Mouse (Mus musculus) MEL (cell line): ENCODE measurements at regions not wholly inside any gene's neighbourhood (a gene's known extent, or its start where the extent isn't known, plus 50 kb on each side); places are given as distances from the start of the nearest gene placed in this dataset.

Source experiments
- DNase-seq: peaks from one replicate; pipeline ENCODE4 v3.0.0; 2011; ENCODE audit warnings: low read depth, low spot score
- H3K27ac ChIP-seq: 2 replicates; pipeline ENCODE4 v1.5.1; 2012; ENCODE audit warnings: low read depth, mild to moderate bottlenecking, control low read depth, low read length, moderate library complexity; ENCODE audit not compliant: control insufficient read depth
- H3K27me3 ChIP-seq, 2 experiments: fragments of 150-350 bp in 1 of 2; sonication (generic) in 1 of 2; 2 replicates each; pipeline ENCODE4 v1.6.1; 2012; ENCODE audit warnings: low read length in 2 of 2, mild to moderate bottlenecking in 2 of 2, improper control_type of control experiment in 1 of 2, moderate library complexity in 1 of 2; ENCODE audit not compliant: insufficient read depth in 2 of 2, control insufficient read depth in 1 of 2
- H3K36me3 ChIP-seq, 2 experiments: 2 replicates each; pipeline ENCODE4 v1.6.1; 2012 to 2014; ENCODE audit warnings: low read length in 2 of 2, improper control_type of control experiment in 1 of 2, inconsistent platforms in 1 of 2, mild to moderate bottlenecking in 1 of 2; ENCODE audit not compliant: insufficient read depth in 2 of 2, control insufficient read depth in 1 of 2
- H3K4me1 ChIP-seq, 2 experiments: fragments of 150-350 bp in 1 of 2; sonication (generic) in 1 of 2; 2 replicates each; pipeline ENCODE4 v1.6.1; 2012; ENCODE audit warnings: low read length in 2 of 2, improper control_type of control experiment in 1 of 2, mild to moderate bottlenecking in 1 of 2; ENCODE audit not compliant: insufficient read depth in 2 of 2, control insufficient read depth in 1 of 2
- H3K4me3 ChIP-seq, 2 experiments: fragments of 150-350 bp in 1 of 2; sonication (generic) in 1 of 2; 2 replicates each; pipeline ENCODE4 v1.5.1; 2012; ENCODE audit warnings: low read depth in 2 of 2, low read length in 2 of 2, mild to moderate bottlenecking in 2 of 2, moderate library complexity in 2 of 2, control low read depth in 1 of 2, improper control_type of control experiment in 1 of 2; ENCODE audit not compliant: control insufficient read depth in 1 of 2, insufficient read depth in 1 of 2
- H3K79me2 ChIP-seq: 2 replicates; pipeline ENCODE4 v1.6.1; 2012; ENCODE audit warnings: mild to moderate bottlenecking, low read length, moderate library complexity; ENCODE audit not compliant: control insufficient read depth, poor library complexity, insufficient read depth
- H3K9ac ChIP-seq: 2 replicates; pipeline ENCODE4 v1.6.1; 2012; ENCODE audit warnings: low read depth, mild to moderate bottlenecking, control low read depth, low read length, moderate library complexity; ENCODE audit not compliant: control insufficient read depth, poor library complexity, severe bottlenecking
- H3K9me3 ChIP-seq: fragments of 150-350 bp; sonication (generic); replicated peaks from 2 replicates; pipeline ENCODE4 v1.6.1; 2012; ENCODE audit warnings: mild to moderate bottlenecking, low read length, improper control_type of control experiment, moderate library complexity; ENCODE audit not compliant: insufficient read depth
- CHD1 ChIP-seq: IDR thresholded peaks from 2 replicates; pipeline ENCODE4 v1.6.1; 2012; ENCODE audit warnings: low read depth, mild to moderate bottlenecking, inconsistent platforms, low read length, improper control_type of control experiment
- CHD2 ChIP-seq: IDR thresholded peaks from 2 replicates; pipeline ENCODE4 v1.6.1; 2011; ENCODE audit warnings: low read length, improper control_type of control experiment
- E2F4 ChIP-seq: IDR thresholded peaks from 2 replicates; pipeline ENCODE4 v1.6.1; 2011; ENCODE audit warnings: low read depth, low read length, improper control_type of control experiment, borderline replicate concordance
- ELF1 ChIP-seq: IDR thresholded peaks from 2 replicates; pipeline ENCODE4 v1.6.1; 2014; ENCODE audit warnings: low read depth, mild to moderate bottlenecking, inconsistent platforms, low read length, improper control_type of control experiment, moderate library complexity
- ETS1 ChIP-seq: IDR thresholded peaks from 2 replicates; pipeline ENCODE4 v1.6.1; 2012; ENCODE audit warnings: low read depth, mild to moderate bottlenecking, inconsistent platforms, low read length, improper control_type of control experiment, moderate library complexity
- GABPA ChIP-seq: IDR thresholded peaks from 2 replicates; pipeline ENCODE4 v1.6.1; 2012; ENCODE audit warnings: low read depth, mild to moderate bottlenecking, inconsistent platforms, low read length, improper control_type of control experiment, moderate library complexity
- GATA1 ChIP-seq: IDR thresholded peaks from 2 replicates; pipeline ENCODE4 v1.6.1; 2011; ENCODE audit warnings: low read depth, low read length, improper control_type of control experiment
- HCFC1 ChIP-seq: IDR thresholded peaks from 2 replicates; pipeline ENCODE4 v1.6.1; 2012; ENCODE audit warnings: low read depth, mild to moderate bottlenecking, inconsistent platforms, low read length, improper control_type of control experiment, moderate library complexity
- JUND ChIP-seq: IDR thresholded peaks from 2 replicates; pipeline ENCODE4 v1.6.1; 2011; ENCODE audit warnings: low read depth, mild to moderate bottlenecking, improper control_type of control experiment, low read length
- KAT2A ChIP-seq: conservative IDR thresholded peaks from 2 replicates; pipeline ENCODE4 v1.6.1; 2012; ENCODE audit warnings: low read depth, low read length, improper control_type of control experiment, inconsistent platforms
- MAFK ChIP-seq: IDR thresholded peaks from 2 replicates; pipeline ENCODE4 v1.6.1; 2011; ENCODE audit warnings: low read depth, mild to moderate bottlenecking, low read length, improper control_type of control experiment, borderline replicate concordance
- MXI1 ChIP-seq: IDR thresholded peaks from 2 replicates; pipeline ENCODE4 v1.6.1; 2011; ENCODE audit warnings: mild to moderate bottlenecking, low read depth, low read length, improper control_type of control experiment
- MYB ChIP-seq: IDR thresholded peaks from 2 replicates; pipeline ENCODE4 v1.6.1; 2011; ENCODE audit warnings: mild to moderate bottlenecking, low read depth, low read length, improper control_type of control experiment
- NELFE ChIP-seq: IDR thresholded peaks from 2 replicates; pipeline ENCODE4 v1.6.1; 2011; ENCODE audit warnings: low read depth, low read length, improper control_type of control experiment
- POLR2A ChIP-seq, 2 experiments: IDR thresholded peaks; 2 replicates each; pipeline ENCODE4 v1.6.1; 2011 to 2012; ENCODE audit warnings: low read length in 2 of 2, mild to moderate bottlenecking in 2 of 2, control low read depth in 1 of 2, improper control_type of control experiment in 1 of 2, low read depth in 1 of 2, moderate library complexity in 1 of 2; ENCODE audit not compliant: control insufficient read depth in 1 of 2, insufficient read depth in 1 of 2, poor library complexity in 1 of 2
- POLR2AphosphoS2 ChIP-seq: IDR thresholded peaks from 2 replicates; pipeline ENCODE4 v1.6.1; 2011; ENCODE audit warnings: low read length, improper control_type of control experiment
- POLR2AphosphoS5 ChIP-seq: IDR thresholded peaks from 2 replicates; pipeline ENCODE4 v1.6.1; 2012; ENCODE audit warnings: low read depth, borderline replicate concordance, mild to moderate bottlenecking, inconsistent platforms, low read length, moderate library complexity, mixed read lengths
- RAD21 ChIP-seq: IDR thresholded peaks from 2 replicates; pipeline ENCODE4 v1.6.1; 2011; ENCODE audit warnings: mild to moderate bottlenecking, low read depth, low read length, improper control_type of control experiment
- SIN3A ChIP-seq: IDR thresholded peaks from 2 replicates; pipeline ENCODE4 v1.6.1; 2012; ENCODE audit warnings: low read length, improper control_type of control experiment, inconsistent platforms
- SMC3 ChIP-seq: IDR thresholded peaks from 2 replicates; pipeline ENCODE4 v1.6.1; 2011; ENCODE audit warnings: low read depth, low read length, improper control_type of control experiment
- TBP ChIP-seq: IDR thresholded peaks from 2 replicates; pipeline ENCODE4 v1.8.0; 2011; ENCODE audit warnings: low read depth, low read length, improper control_type of control experiment
- USF1 ChIP-seq: IDR thresholded peaks from 2 replicates; pipeline ENCODE4 v1.6.1; 2014; ENCODE audit warnings: low read depth, mild to moderate bottlenecking, inconsistent platforms, low read length, improper control_type of control experiment, moderate library complexity
- USF2 ChIP-seq, 2 experiments: IDR thresholded peaks; 2 replicates each; pipeline ENCODE4 v1.6.1; 2011 to 2012; ENCODE audit warnings: improper control_type of control experiment in 2 of 2, low read length in 2 of 2, borderline replicate concordance in 1 of 2, inconsistent platforms in 1 of 2, low read depth in 1 of 2, mild to moderate bottlenecking in 1 of 2; ENCODE audit not compliant: insufficient read depth in 1 of 2
- ZC3H11A ChIP-seq: IDR thresholded peaks from 2 replicates; pipeline ENCODE4 v1.6.1; 2012; ENCODE audit warnings: low read depth, mild to moderate bottlenecking, inconsistent platforms, low read length, improper control_type of control experiment
- ZKSCAN1 ChIP-seq: IDR thresholded peaks from 2 replicates; pipeline ENCODE4 v1.6.1; 2012; ENCODE audit warnings: low read depth, mild to moderate bottlenecking, inconsistent platforms, low read length, improper control_type of control experiment, moderate library complexity
- ZMIZ1 ChIP-seq: IDR thresholded peaks from 2 replicates; pipeline ENCODE4 v1.6.1; 2012; ENCODE audit warnings: low read depth, mild to moderate bottlenecking, inconsistent platforms, low read length, improper control_type of control experiment, moderate library complexity

- no peak for DNase-seq
- Histone ChIP-seq H3K27ac (no peak overlapping the region), H3K4me1 (no peaks in the 10 kb centered on the region), H3K27me3 (no peaks in the 10 kb centered on the region), H3K9ac (no peak overlapping the region), H3K79me2 (no peaks in the 10 kb centered on the region), H3K36me3 (no peaks in the 10 kb centered on the region), H3K4me3 (no peak overlapping the region), H3K9me3 (no peaks in the 10 kb centered on the region)
- TF ChIP-seq RAD21: no peak
- TF ChIP-seq POLR2A (IDR thresholded peaks at IDR 0.05; ENCODE audit: control insufficient read depth in 1 of 2, insufficient read depth in 1 of 2, low read depth in 1 of 2, low read length in 2 of 2, poor library complexity in 1 of 2): no peak
- no peak for TF ChIP-seq E2F4
- TF ChIP-seq ZMIZ1: no peak
- no peak for TF ChIP-seq USF2 (IDR thresholded peaks at IDR 0.05; ENCODE audit: borderline replicate concordance in 1 of 2, insufficient read depth in 1 of 2, low read depth in 1 of 2, low read length in 2 of 2)
- no peak for TF ChIP-seq KAT2A
- TF ChIP-seq GABPA: no peak
- no peak for TF ChIP-seq MXI1
- TF ChIP-seq SIN3A: no peak
- TF ChIP-seq SMC3: no peak
- no peak for TF ChIP-seq ZKSCAN1
- TF ChIP-seq POLR2AphosphoS5: no peak
These were observed 292.7 kb downstream of the Cog6 start for GRCm38 (mm10) chr3:52724354-52724753.

- no peaks in the 10 kb centered on the region for H3K79me2 ChIP-seq
- H3K27me3 ChIP-seq: no peaks in the 10 kb centered on the region
- H3K9ac ChIP-seq: no peak overlapping the region
- H3K9me3 ChIP-seq: no peaks in the 10 kb centered on the region
- H3K27ac ChIP-seq: no peak overlapping the region
- DNase-seq: no peak
- no peaks in the 10 kb centered on the region for H3K4me1 ChIP-seq
- H3K4me3 ChIP-seq: no peak overlapping the region
- no peaks in the 10 kb centered on the region for H3K36me3 ChIP-seq
- no peak for TF ChIP-seq MAFK
- TF ChIP-seq GABPA: no peak
- no peak for TF ChIP-seq ELF1
- TF ChIP-seq ZMIZ1: no peak
- TF ChIP-seq ETS1: no peak
- TF ChIP-seq POLR2AphosphoS2: no peak
- no peak for TF ChIP-seq NELFE
- no peak for TF ChIP-seq SIN3A
- TF ChIP-seq GATA1: no peak
- TF ChIP-seq ZC3H11A: no peak
- TF ChIP-seq HCFC1: no peak
- TF ChIP-seq E2F4: no peak
- no peak for TF ChIP-seq MYB
- TF ChIP-seq POLR2AphosphoS5: no peak
- TF ChIP-seq JUND: no peak
- TF ChIP-seq KAT2A: no peak
- no peak for TF ChIP-seq TBP
- TF ChIP-seq CHD2: no peak
- no peak for TF ChIP-seq CHD1
- no peak for TF ChIP-seq USF1
These were observed 294.1 kb downstream of the Cog6 start for GRCm38 (mm10) chr3:52722946-52723345.
